Mouse (Mus musculus): Measurements from ENCODE around the gene Mcmbp. TPM values are rescaled to one million over a fixed set of nuclear protein-coding genes. Genes with fewer than 3 reads are reported as not detected.

The Mcmbp gene
- 12.8 and 15.6 TPM in 2 replicates for total RNA-seq (2014; rRNA removed)
- 10.0 and 11.4 TPM in 2 replicates for polyA plus RNA-seq (2012; rRNA removed)

GRCm38 (mm10) chr7:128740334-128740733 lies at the start of gene Mcmbp:
Gene Mcmbp, minus strand, starts transcription at chr7:128740495.
- Histone ChIP-seq H3K9ac (ENCODE audit: low read depth, low read length) (peak within 1 kb of the TSS; percentile 92), H3K27ac (replicated peaks; ENCODE audit: insufficient read depth, low read depth, low read length) (peak within 1 kb of the TSS; percentile 60), H3K4me1 (ENCODE audit: control insufficient read depth, insufficient read depth, low read length) (peaks cover 22% of the 10 kb centered on the region), H3K79me2 (ENCODE audit: control insufficient read depth, insufficient read depth, low read length) (peaks cover 30% of the 10 kb centered on the region; the same call in 1 of the 2 replicates), H3K27me3 (ENCODE audit: control insufficient read depth, insufficient read depth, low read length) (no peaks in the 10 kb centered on the region), H3K36me3 (ENCODE audit: control insufficient read depth, insufficient read depth, low read length) (no peaks in the 10 kb centered on the region), H3K4me3 (ENCODE audit: insufficient read depth, low read depth, low read length) (peak within 1 kb of the TSS; percentile 98)
- WGBS, result under 1% methylated on average over 34 of the region's 35 CpGs
- DNase-seq (ENCODE audit: extremely low read depth, low read depth, low spot score), result peak; percentile 72
- TF ChIP-seq CTCF (IDR thresholded peaks at IDR 0.05; ENCODE audit: low read depth, low read length) (no peak), POLR2A (IDR thresholded peaks at IDR 0.05; ENCODE audit: extremely low read depth, insufficient read depth, low read length) (peak; percentile 71; the same call in 1 of the 2 replicates)

GRCm38 (mm10) chr7:128790045-128790444 lies 49.8 kb upstream of the Mcmbp start:
- no peaks in the 10 kb centered on the region for H3K4me1 ChIP-seq (ENCODE audit: control insufficient read depth, insufficient read depth, low read length)
- TF ChIP-seq POLR2A (IDR thresholded peaks at IDR 0.05; ENCODE audit: extremely low read depth, insufficient read depth, low read length) (no peak), CTCF (IDR thresholded peaks at IDR 0.05; ENCODE audit: low read depth, low read length) (no peak)
- no peak overlapping the region for H3K27ac ChIP-seq (replicated peaks; ENCODE audit: insufficient read depth, low read depth, low read length)
- H3K27me3 ChIP-seq (ENCODE audit: control insufficient read depth, insufficient read depth, low read length), result no peaks in the 10 kb centered on the region
- no peak overlapping the region for H3K4me3 ChIP-seq (ENCODE audit: insufficient read depth, low read depth, low read length)
- WGBS, result 85% methylated on average over 4 of the region's 4 CpGs
- no peak overlapping the region for H3K9ac ChIP-seq (ENCODE audit: low read depth, low read length)
- H3K79me2 ChIP-seq (ENCODE audit: control insufficient read depth, insufficient read depth, low read length), result no peaks in the 10 kb centered on the region
- peaks cover 9% of the 10 kb centered on the region for H3K36me3 ChIP-seq (ENCODE audit: control insufficient read depth, insufficient read depth, low read length)
- DNase-seq (ENCODE audit: extremely low read depth, low read depth, low spot score), result no peak

- Histone ChIP-seq H3K4me3 (ENCODE audit: insufficient read depth, low read depth, low read length) (no peak overlapping the region), H3K27me3 (ENCODE audit: control insufficient read depth, insufficient read depth, low read length) (no peaks in the 10 kb centered on the region), H3K9ac (ENCODE audit: low read depth, low read length) (no peak overlapping the region), H3K27ac (replicated peaks; ENCODE audit: insufficient read depth, low read depth, low read length) (no peak overlapping the region), H3K4me1 (ENCODE audit: control insufficient read depth, insufficient read depth, low read length) (no peaks in the 10 kb centered on the region), H3K36me3 (ENCODE audit: control insufficient read depth, insufficient read depth, low read length) (peaks cover 69% of the 10 kb centered on the region), H3K79me2 (ENCODE audit: control insufficient read depth, insufficient read depth, low read length) (no peaks in the 10 kb centered on the region)
- TF ChIP-seq CTCF (IDR thresholded peaks at IDR 0.05; ENCODE audit: low read depth, low read length) (no peak), POLR2A (IDR thresholded peaks at IDR 0.05; ENCODE audit: extremely low read depth, insufficient read depth, low read length) (no peak)
- no peak for DNase-seq (ENCODE audit: extremely low read depth, low read depth, low spot score)
- WGBS, result 92% methylated on average over 3 of the region's 3 CpGs
These were observed 41.6 kb upstream of the Mcmbp start for GRCm38 (mm10) chr7:128781846-128782245.

GRCm38 (mm10) chr7:128779305-128779704 lies 39.0 kb upstream of the Mcmbp start:
- Histone ChIP-seq H3K27me3 (ENCODE audit: control insufficient read depth, insufficient read depth, low read length) (no peaks in the 10 kb centered on the region), H3K79me2 (ENCODE audit: control insufficient read depth, insufficient read depth, low read length) (no peaks in the 10 kb centered on the region), H3K36me3 (ENCODE audit: control insufficient read depth, insufficient read depth, low read length) (peaks cover 77% of the 10 kb centered on the region), H3K9ac (ENCODE audit: low read depth, low read length) (no peak overlapping the region), H3K27ac (replicated peaks; ENCODE audit: insufficient read depth, low read depth, low read length) (no peak overlapping the region), H3K4me1 (ENCODE audit: control insufficient read depth, insufficient read depth, low read length) (no peaks in the 10 kb centered on the region), H3K4me3 (ENCODE audit: insufficient read depth, low read depth, low read length) (no peak overlapping the region)
- TF ChIP-seq POLR2A (IDR thresholded peaks at IDR 0.05; ENCODE audit: extremely low read depth, insufficient read depth, low read length) (no peak), CTCF (IDR thresholded peaks at IDR 0.05; ENCODE audit: low read depth, low read length) (peak; percentile 50; the same call in 1 of the 2 replicates)
- DNase-seq (ENCODE audit: extremely low read depth, low read depth, low spot score), result peak; percentile 17
- 57% methylated on average over 6 of the region's 6 CpGs for WGBS

GRCm38 (mm10) chr7:128777201-128777600 lies 36.9 kb upstream of the Mcmbp start:
- no peak for DNase-seq (ENCODE audit: extremely low read depth, low read depth, low spot score)
- H3K79me2 ChIP-seq (ENCODE audit: control insufficient read depth, insufficient read depth, low read length), result no peaks in the 10 kb centered on the region
- no peaks in the 10 kb centered on the region for H3K4me1 ChIP-seq (ENCODE audit: control insufficient read depth, insufficient read depth, low read length)
- H3K4me3 ChIP-seq (ENCODE audit: insufficient read depth, low read depth, low read length), result no peak overlapping the region
- no peak overlapping the region for H3K27ac ChIP-seq (replicated peaks; ENCODE audit: insufficient read depth, low read depth, low read length)
- H3K9ac ChIP-seq (ENCODE audit: low read depth, low read length), result no peak overlapping the region
- WGBS, result 87% methylated on average over 6 of the region's 6 CpGs
- no peak for TF ChIP-seq POLR2A (IDR thresholded peaks at IDR 0.05; ENCODE audit: extremely low read depth, insufficient read depth, low read length)
- no peak for TF ChIP-seq CTCF (IDR thresholded peaks at IDR 0.05; ENCODE audit: low read depth, low read length)
- no peaks in the 10 kb centered on the region for H3K27me3 ChIP-seq (ENCODE audit: control insufficient read depth, insufficient read depth, low read length)
- H3K36me3 ChIP-seq (ENCODE audit: control insufficient read depth, insufficient read depth, low read length), result peaks cover 87% of the 10 kb centered on the region

- no peaks in the 10 kb centered on the region for H3K4me1 ChIP-seq (ENCODE audit: control insufficient read depth, insufficient read depth, low read length)
- DNase-seq (ENCODE audit: extremely low read depth, low read depth, low spot score), result no peak
- TF ChIP-seq CTCF (IDR thresholded peaks at IDR 0.05; ENCODE audit: low read depth, low read length), result no peak
- no peak for TF ChIP-seq POLR2A (IDR thresholded peaks at IDR 0.05; ENCODE audit: extremely low read depth, insufficient read depth, low read length)
- no peaks in the 10 kb centered on the region; the same call in 1 of the 2 replicates for H3K79me2 ChIP-seq (ENCODE audit: control insufficient read depth, insufficient read depth, low read length)
- H3K27me3 ChIP-seq (ENCODE audit: control insufficient read depth, insufficient read depth, low read length), result no peaks in the 10 kb centered on the region
- H3K36me3 ChIP-seq (ENCODE audit: control insufficient read depth, insufficient read depth, low read length), result peaks cover 82% of the 10 kb centered on the region
- no peak overlapping the region for H3K9ac ChIP-seq (ENCODE audit: low read depth, low read length)
- H3K27ac ChIP-seq (replicated peaks; ENCODE audit: insufficient read depth, low read depth, low read length), result no peak overlapping the region
- H3K4me3 ChIP-seq (ENCODE audit: insufficient read depth, low read depth, low read length), result no peak overlapping the region
These were observed 26.4 kb upstream of the Mcmbp start for GRCm38 (mm10) chr7:128766696-128767095.
